Mouse (Mus musculus): ENCODE results near the gene Eef1akmt3. TPM values are rescaled to one million over a fixed set of nuclear protein-coding genes. Genes with fewer than 3 reads are reported as not detected.
A peak's percentile ranks its signal among the peaks of the same experiment; 100 is the strongest.

Gene Eef1akmt3
- total RNA-seq, 1 experiment = 0.49 TPM

- Histone ChIP-seq H3K9ac (ENCODE audit: insufficient read depth, low read depth, low read length, poor library complexity, severe bottlenecking) (no peak overlapping the region), H3K36me3 (ENCODE audit: control insufficient read depth, insufficient read depth, low read length, poor library complexity, severe bottlenecking) (peaks cover 30% of the 10 kb centered on the region), H3K27ac (ENCODE audit: insufficient read depth, low read depth, low read length, poor library complexity, severe bottlenecking) (no peak overlapping the region), H3K9me3 (ENCODE audit: control insufficient read depth, insufficient read depth, low read depth, low read length) (no peaks in the 10 kb centered on the region), H3K4me1 (ENCODE audit: control insufficient read depth in 2 of 2, insufficient read depth in 2 of 2, low read length in 2 of 2, poor library complexity in 1 of 2) (peaks cover 2 to 19% of the 10 kb centered on the region in 2 experiments; a peak in 3 of 4 replicates), H3K4me3 (ENCODE audit: insufficient read depth in 1 of 2, low read depth in 1 of 2, low read length in 2 of 2, poor library complexity in 1 of 2, severe bottlenecking in 1 of 2) (no peak overlapping the region)
- TF ChIP-seq CHD2 (IDR thresholded peaks at IDR 0.05; ENCODE audit: low read depth, low read length) = no peak
- TF ChIP-seq HCFC1 (IDR thresholded peaks at IDR 0.05; ENCODE audit: borderline replicate concordance, insufficient read depth, low read length) = no peak
- no peak for TF ChIP-seq ZC3H11A (IDR thresholded peaks at IDR 0.05; ENCODE audit: borderline replicate concordance, low read depth, low read length)
- no peak for TF ChIP-seq ZNF384 (IDR thresholded peaks at IDR 0.05; ENCODE audit: low read depth, low read length)
- no peak for TF ChIP-seq MAFK (IDR thresholded peaks at IDR 0.05; ENCODE audit: insufficient read depth, low read depth, low read length)
- no peak for DNase-seq (ENCODE audit: low read depth, low spot score)
- in situ Hi-C loops (cut with MboI; ENCODE audit: low sequenced_read_pairs in 2 of 2, unreplicated experiment in 2 of 2) = no loop called here
Measured at GRCm38 (mm10) chr10:127061085-127061484, 19.8 kb upstream of the Eef1akmt3 start.

- Histone ChIP-seq H3K9ac (ENCODE audit: insufficient read depth, low read depth, low read length, poor library complexity, severe bottlenecking) (peak within 1 kb of the TSS; percentile 71), H3K9me3 (ENCODE audit: control insufficient read depth, insufficient read depth, low read depth, low read length) (no peaks in the 10 kb centered on the region), H3K4me1 (ENCODE audit: control insufficient read depth in 2 of 2, insufficient read depth in 2 of 2, low read length in 2 of 2, poor library complexity in 1 of 2) (peaks cover 2 to 21% of the 10 kb centered on the region in 2 experiments; a peak in 3 of 4 replicates), H3K4me3 (ENCODE audit: insufficient read depth in 1 of 2, low read depth in 1 of 2, low read length in 2 of 2, poor library complexity in 1 of 2, severe bottlenecking in 1 of 2) (peak within 1 kb of the TSS; percentile 68 to 88), H3K36me3 (ENCODE audit: control insufficient read depth, insufficient read depth, low read length, poor library complexity, severe bottlenecking) (peaks cover 23% of the 10 kb centered on the region), H3K27ac (ENCODE audit: insufficient read depth, low read depth, low read length, poor library complexity, severe bottlenecking) (no peak within 1 kb of the TSS)
- TF ChIP-seq ZNF384 (IDR thresholded peaks at IDR 0.05; ENCODE audit: low read depth, low read length) (no peak), HCFC1 (IDR thresholded peaks at IDR 0.05; ENCODE audit: borderline replicate concordance, insufficient read depth, low read length) (no peak), ZC3H11A (IDR thresholded peaks at IDR 0.05; ENCODE audit: borderline replicate concordance, low read depth, low read length) (no peak), CHD2 (IDR thresholded peaks at IDR 0.05; ENCODE audit: low read depth, low read length) (no peak), MAFK (IDR thresholded peaks at IDR 0.05; ENCODE audit: insufficient read depth, low read depth, low read length) (no peak)
- no peak for DNase-seq (ENCODE audit: low read depth, low spot score)
- in situ Hi-C loops (cut with MboI; ENCODE audit: low sequenced_read_pairs in 2 of 2, unreplicated experiment in 2 of 2) = no loop called here
Measured at GRCm38 (mm10) chr10:127059968-127060916, 18.9 kb upstream of the Eef1akmt3 start, which contains the start of gene March9. Gene March9 (minus strand): TSS chr10:127060184.

- Histone ChIP-seq H3K4me1 (ENCODE audit: control insufficient read depth in 2 of 2, insufficient read depth in 2 of 2, low read length in 2 of 2, poor library complexity in 1 of 2) (peaks cover 2 to 18% of the 10 kb centered on the region in 2 experiments; a peak in 2 of 4 replicates), H3K9ac (ENCODE audit: insufficient read depth, low read depth, low read length, poor library complexity, severe bottlenecking) (peak overlapping the region; percentile 71), H3K36me3 (ENCODE audit: control insufficient read depth, insufficient read depth, low read length, poor library complexity, severe bottlenecking) (peaks cover 15% of the 10 kb centered on the region; the same call in 1 of the 2 replicates), H3K9me3 (ENCODE audit: control insufficient read depth, insufficient read depth, low read depth, low read length) (no peaks in the 10 kb centered on the region), H3K4me3 (ENCODE audit: insufficient read depth in 1 of 2, low read depth in 1 of 2, low read length in 2 of 2, poor library complexity in 1 of 2, severe bottlenecking in 1 of 2) (peak overlapping the region; percentile 68 to 88; a peak in 3 of 4 replicates), H3K27ac (ENCODE audit: insufficient read depth, low read depth, low read length, poor library complexity, severe bottlenecking) (no peak overlapping the region)
- TF ChIP-seq ZNF384 (IDR thresholded peaks at IDR 0.05; ENCODE audit: low read depth, low read length) (no peak), ZC3H11A (IDR thresholded peaks at IDR 0.05; ENCODE audit: borderline replicate concordance, low read depth, low read length) (no peak), HCFC1 (IDR thresholded peaks at IDR 0.05; ENCODE audit: borderline replicate concordance, insufficient read depth, low read length) (no peak), CHD2 (IDR thresholded peaks at IDR 0.05; ENCODE audit: low read depth, low read length) (no peak), MAFK (IDR thresholded peaks at IDR 0.05; ENCODE audit: insufficient read depth, low read depth, low read length) (no peak)
- DNase-seq (ENCODE audit: low read depth, low spot score) = no peak
- in situ Hi-C loops (cut with MboI; ENCODE audit: low sequenced_read_pairs in 2 of 2, unreplicated experiment in 2 of 2) = no loop called here
Measured at GRCm38 (mm10) chr10:127059174-127059967, 18.1 kb upstream of the Eef1akmt3 start.

GRCm38 (mm10) chr10:127058708-127059107 lies 17.4 kb upstream of the Eef1akmt3 start:
- DNase-seq (ENCODE audit: low read depth, low spot score) = no peak
- Histone ChIP-seq H3K36me3 (ENCODE audit: control insufficient read depth, insufficient read depth, low read length, poor library complexity, severe bottlenecking) (peaks cover 12% of the 10 kb centered on the region; the same call in 1 of the 2 replicates), H3K27ac (ENCODE audit: insufficient read depth, low read depth, low read length, poor library complexity, severe bottlenecking) (no peak overlapping the region), H3K9me3 (ENCODE audit: control insufficient read depth, insufficient read depth, low read depth, low read length) (no peaks in the 10 kb centered on the region), H3K4me1 (ENCODE audit: control insufficient read depth in 2 of 2, insufficient read depth in 2 of 2, low read length in 2 of 2, poor library complexity in 1 of 2) (peaks cover 2 to 20% of the 10 kb centered on the region in 2 experiments; a peak in 2 of 4 replicates), H3K9ac (ENCODE audit: insufficient read depth, low read depth, low read length, poor library complexity, severe bottlenecking) (no peak overlapping the region), H3K4me3 (ENCODE audit: insufficient read depth in 1 of 2, low read depth in 1 of 2, low read length in 2 of 2, poor library complexity in 1 of 2, severe bottlenecking in 1 of 2) (peak overlapping the region; percentile 31 to 88; a peak in 3 of 4 replicates)
- no peak for TF ChIP-seq ZNF384 (IDR thresholded peaks at IDR 0.05; ENCODE audit: low read depth, low read length)
- TF ChIP-seq ZC3H11A (IDR thresholded peaks at IDR 0.05; ENCODE audit: borderline replicate concordance, low read depth, low read length) = no peak
- TF ChIP-seq MAFK (IDR thresholded peaks at IDR 0.05; ENCODE audit: insufficient read depth, low read depth, low read length) = no peak
- no peak for TF ChIP-seq HCFC1 (IDR thresholded peaks at IDR 0.05; ENCODE audit: borderline replicate concordance, insufficient read depth, low read length)
- in situ Hi-C loops (cut with MboI; ENCODE audit: low sequenced_read_pairs in 2 of 2, unreplicated experiment in 2 of 2) = no loop called here

All from ES-E14 (cell line).